Mouse (Mus musculus) adrenal gland, adult (tissue): Measurements from ENCODE around the gene Rars2.

Experiments used
- DNase-seq, 2 experiments: peaks; one replicate each; pipeline ENCODE4 v3.0.0; 2022 to 2023; ENCODE audit warnings: low spot score in 1 of 2; ENCODE audit not compliant: inconsistent age in 2 of 2

Gene Rars2

DNA sequence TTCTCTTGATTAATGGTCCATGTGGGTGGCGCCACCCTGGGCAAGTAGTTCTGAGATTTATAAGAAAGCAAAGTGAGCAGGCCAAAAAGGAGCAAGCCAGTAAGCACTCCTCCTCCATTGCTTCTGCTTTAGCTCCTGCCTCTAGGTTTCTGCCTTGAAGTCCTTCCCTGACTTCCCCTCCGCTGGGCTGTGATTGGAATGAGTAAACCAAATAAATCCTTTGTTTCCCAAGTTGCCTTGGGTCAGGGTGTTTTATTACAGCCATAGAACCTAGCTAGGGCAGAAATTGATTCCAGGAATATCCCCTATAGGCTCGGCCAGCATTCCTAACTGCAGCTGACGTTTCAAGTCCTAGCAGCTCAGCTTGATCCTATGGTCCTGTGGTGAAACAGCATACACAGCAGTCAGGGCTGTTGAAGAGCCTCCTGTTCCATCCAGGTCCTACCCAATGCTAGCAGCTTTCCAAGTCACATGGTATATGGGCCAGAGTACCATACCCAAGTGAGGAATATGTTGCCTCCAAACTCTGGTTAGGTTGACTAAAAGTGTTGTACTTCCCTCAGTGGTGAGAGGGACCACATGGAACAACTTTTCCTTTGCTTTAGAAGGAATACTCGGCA lies 25.1 kb downstream of the Rars2 start:
- no peak for DNase-seq

DNA sequence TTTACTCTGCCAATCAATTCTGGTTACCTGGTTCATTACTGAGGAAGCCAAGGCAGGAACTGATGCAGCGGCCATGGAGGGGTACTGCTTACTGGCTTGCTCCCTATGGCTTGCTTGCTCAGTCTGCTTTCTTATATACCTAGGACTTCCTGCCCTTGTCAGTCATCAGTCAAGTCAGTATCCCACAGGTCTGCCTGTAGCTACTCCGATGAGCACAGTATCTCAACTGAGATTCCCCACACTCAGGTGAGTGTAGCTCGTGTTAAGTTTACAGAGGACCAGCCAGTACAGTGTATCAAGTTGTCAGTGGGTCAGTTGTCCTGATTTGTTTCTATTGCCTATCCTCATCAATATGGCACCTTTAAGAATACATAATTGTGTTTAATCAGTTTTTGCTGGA lies 26.0 kb downstream of the Rars2 start:
- DNase-seq, result no peak

DNA sequence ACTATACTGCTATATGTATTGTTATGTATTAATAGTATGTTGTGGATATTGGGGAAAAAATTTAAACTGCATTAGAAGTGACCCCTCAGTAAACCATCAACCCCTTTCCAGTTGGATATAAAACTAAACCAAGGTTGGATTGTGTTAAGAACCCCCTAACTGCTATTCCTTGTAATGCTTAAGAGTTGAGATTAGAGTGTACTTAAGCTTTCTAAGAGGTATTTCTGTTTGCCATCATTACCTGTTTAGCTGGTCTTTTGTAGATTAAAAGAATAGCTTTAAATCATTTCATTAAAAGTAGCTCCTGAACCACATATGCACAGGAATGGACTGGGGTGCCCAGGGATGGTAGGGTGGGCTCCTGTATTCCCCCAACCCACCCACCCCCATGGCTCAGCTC lies 30.0 kb downstream of the Rars2 start:
- no peak for DNase-seq

DNA sequence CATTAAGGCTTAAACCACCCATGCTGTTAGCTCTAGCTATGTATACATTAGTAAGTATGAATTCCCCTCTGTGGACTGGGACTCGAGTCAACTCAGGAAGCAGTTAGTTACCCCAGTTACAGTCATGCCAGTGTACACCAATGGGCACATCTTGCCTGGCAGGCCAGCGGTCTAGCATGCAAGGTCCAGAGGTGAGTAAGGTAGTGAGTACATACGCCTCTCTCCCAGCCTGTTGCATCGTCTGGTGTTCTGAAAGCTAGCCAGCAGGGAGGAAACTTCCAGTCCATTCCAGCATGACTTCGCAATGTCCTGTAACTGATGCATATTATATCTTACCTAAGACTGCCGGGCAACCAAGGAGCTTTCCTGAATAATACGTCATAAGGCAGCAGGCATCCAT lies 38.4 kb downstream of the Rars2 start:
- DNase-seq, result no peak

DNA sequence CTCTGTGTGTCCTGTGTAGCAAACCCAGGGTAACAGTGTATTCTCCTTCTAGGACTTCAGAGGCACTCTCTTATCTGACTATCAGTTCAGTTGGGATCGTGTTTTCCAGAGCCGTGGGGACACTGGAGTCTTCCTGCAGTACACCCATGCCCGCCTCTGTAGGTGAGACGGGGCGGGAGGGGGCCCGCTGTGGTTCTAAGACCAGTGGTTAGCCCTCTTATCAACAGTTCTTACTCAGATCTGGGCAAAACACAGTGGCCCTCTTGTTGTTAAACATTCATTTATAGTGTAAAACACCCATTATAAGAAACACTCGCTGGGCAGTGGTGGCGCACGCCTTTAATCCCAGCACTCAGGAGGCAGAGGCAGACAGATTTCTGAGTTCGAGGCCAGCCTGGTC lies 41.3 kb downstream of the Rars2 start:
- DNase-seq, result no peak

DNA sequence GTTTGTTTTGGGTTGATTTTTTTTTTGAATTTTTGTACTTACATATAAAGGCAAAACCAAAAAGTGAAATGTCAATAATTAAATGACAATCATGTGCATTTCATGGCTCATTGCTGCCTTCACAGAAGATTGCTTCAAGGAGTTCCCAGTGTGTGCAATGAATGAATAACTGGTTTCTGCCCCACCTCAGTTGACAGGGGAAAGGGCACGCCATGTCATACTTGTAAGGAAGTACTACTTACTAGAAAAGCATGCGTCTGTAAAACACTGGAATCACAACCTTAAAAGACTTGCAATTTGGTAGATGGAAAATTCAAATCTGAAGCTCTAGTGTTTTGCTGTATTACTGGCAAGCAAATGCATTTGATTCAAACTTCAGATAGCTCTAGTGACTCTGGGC lies 44.3 kb downstream of the Rars2 start:
- DNase-seq, result no peak

DNA sequence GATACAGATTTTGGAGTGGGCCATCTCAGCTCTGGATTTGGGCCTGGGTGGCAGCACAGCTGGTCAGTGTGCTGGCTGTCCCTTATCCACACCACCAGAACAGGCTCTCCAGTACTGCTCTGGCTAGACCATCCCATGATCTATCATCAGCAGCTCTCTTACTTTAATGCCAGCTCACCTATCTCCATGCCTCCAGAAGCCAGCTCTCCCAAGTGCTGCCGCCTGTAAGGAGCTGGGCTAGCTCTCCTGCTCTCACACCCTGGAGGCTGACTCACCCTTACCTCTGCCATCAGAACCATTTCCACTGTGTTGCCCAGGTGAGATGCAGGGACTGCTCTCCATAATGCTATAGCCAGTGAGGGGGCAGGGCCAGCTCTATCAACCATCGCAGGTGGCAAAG lies 46.8 kb downstream of the Rars2 start:
- DNase-seq, result no peak

DNA sequence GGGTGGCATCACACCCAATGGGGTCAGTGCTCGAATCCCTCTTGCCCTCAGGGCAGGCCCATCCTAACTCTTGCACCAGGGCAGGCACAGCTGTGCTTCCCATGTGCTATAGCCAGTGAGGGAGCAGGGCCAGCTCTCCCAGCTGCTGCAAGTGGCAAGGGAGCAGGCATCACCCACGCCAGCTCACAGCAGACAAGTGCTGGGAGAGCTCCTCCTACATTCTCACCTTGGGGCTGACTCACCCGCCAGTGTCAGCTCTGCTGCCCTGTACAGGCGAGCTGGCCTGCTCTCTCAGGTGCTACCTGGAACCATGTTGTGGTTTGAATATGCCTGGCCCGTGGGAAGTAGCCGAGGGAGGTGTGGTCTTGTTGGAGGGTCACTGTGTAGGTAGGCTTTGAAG lies 47.2 kb downstream of the Rars2 start:
- no peak for DNase-seq

DNA sequence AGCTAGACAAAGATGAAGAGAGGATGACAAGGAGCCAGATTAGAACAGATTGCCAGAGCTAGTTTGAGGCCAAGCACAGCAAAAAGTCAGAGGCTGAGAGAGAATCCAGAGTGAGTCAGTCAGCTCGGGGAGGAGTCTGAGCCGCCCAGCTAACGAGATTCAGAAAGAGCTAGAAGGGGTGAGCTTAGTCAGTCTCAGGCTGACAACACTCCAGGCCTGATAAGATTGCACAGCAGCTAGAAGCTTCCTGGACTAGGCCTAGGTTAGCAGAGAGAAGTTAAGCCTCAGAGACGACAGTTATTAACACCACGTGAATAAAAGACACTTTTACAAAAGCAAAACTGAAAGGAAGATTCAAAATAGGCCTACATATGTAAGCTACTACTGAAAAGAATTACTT lies 53.2 kb downstream of the Rars2 start:
- no peak for DNase-seq

DNA sequence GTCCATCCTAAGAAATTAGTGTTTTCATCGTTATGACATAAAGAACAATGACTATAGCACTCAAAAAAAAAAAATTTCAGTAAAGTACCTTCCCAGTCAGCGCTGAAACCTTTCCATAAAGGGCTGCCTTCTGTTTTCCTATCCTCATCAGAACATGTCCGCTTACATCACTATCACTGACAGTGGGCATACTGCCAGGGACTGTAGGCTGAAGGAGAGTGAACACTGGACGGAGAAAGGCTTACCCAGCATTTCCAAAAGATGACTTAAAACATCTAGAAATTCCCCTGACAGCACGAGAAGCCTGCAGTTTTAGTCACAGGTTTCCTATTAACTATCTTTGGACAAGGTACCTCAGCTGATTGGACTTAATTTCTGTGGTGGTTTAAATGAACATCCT lies 59.0 kb downstream of the Rars2 start:
- no peak for DNase-seq

DNA sequence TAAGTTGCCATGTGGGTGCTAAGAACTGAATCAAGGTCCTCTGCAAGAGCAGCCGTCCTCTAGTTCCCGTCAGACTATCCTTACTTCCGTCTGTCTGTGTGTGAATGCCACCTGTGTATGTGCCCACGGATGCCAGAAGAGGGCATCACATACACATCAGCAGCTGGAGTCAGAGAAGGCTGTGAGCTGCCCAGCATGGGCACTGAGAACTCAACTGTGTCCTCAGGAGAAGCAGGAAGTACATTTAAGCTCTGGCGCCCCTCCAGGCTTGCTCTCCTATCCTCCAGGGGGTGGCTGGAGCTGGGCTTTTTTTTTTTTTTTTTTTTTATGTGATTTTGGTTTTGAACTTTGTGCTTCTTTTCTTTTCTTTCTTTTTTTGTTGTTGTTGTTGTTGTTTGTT lies 65.8 kb downstream of the Rars2 start:
- no peak for DNase-seq

DNA sequence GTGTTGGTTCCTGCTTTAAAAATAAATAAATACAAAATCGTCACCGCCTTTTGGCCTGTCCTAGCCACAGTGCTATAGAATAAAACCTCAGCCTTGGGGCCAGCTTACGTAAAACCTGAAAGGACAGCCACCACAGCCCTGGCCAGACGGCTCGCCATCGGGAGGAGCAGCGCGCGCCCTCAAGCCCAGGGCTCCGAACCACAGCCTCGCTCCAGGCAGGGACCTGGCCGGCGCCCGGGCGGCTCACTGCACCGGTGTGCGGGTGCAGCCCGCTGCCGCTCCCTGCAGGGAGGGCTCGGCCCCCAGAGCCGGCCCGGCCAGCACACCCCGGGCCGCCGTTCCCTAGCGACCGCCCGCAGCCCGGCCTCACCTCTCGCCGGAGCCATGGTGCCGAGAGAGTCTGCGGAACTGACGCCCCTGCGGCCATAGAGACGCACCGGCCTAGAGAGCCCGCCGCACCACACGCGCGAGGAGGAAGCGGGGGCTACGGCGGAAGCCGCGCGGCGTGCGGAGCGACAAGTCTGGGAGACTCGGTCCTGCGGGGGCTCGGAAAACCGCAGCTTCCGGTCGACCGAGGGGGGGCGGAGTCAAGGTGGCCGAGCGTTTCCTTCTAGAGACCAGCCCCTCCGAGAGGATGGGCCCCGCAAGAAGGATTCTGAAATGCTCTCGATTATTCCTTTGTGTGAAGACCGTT lies 72.3 kb downstream of the Rars2 start, which contains the start of gene Slc35a1:
Gene Slc35a1, minus strand, starts transcription at position 565 of the 694 bp plus-strand sequence.
- peak; percentile 95 to 98 for DNase-seq

DNA sequence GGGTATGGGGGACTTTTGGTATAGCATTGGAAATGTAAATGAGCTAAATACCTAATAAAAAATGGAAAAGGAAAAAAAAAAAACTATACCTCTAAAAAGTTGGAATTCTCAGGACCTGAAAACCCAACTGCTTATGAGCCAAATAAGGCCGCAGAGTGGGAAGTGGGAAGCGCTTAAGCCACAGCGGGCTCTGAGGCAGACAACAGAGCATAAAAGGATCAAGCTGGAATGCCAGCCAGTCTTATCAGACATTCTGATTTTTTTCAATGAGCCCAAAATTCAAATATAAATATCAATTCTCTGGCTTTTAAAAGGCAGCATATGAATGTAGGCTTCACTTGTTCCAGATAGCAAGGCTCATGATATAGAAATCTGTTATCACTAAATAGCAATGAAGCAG lies 73.3 kb downstream of the Rars2 start:
- DNase-seq, result no peak

DNA sequence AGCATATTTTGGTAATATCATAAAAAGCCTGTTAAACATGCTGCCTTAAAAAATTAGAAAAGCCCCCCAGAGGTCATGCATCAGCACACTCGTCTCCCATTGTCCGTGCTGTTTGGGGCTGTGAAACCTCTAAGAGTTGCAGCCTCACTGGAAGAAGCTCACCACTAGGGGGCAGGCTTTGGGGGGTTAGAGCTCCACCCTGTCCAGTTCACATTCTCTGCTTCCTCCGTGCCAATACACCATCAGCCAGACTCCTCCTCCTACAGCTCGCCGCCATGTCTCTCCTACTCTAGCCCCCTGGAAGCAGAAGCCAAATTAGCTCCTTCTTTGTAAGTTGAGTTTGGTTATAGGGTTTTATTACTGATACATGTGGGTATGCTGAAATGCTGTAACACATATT lies 86.8 kb downstream of the Rars2 start:
- peak; percentile 70 to 91 for DNase-seq

DNA sequence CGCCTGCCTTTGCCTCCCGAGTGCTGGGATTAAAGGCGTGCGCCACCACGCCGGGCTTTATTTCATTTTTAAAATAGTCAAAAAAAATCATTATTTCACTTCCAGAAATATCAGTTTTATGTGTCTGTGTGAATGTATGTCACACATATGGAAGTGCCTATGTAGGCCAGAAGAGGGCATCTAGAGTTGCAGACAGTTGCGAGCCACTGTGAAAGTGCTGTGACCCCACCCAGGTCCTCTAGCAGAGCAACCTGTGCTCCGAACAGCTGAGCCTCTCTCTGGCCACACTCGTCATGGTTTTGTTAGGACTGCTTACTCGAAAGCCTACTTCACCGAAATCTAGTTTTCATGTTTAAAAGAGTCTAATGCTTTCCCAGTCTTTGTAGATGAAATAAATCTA lies 87.5 kb downstream of the Rars2 start:
- no peak for DNase-seq

DNA sequence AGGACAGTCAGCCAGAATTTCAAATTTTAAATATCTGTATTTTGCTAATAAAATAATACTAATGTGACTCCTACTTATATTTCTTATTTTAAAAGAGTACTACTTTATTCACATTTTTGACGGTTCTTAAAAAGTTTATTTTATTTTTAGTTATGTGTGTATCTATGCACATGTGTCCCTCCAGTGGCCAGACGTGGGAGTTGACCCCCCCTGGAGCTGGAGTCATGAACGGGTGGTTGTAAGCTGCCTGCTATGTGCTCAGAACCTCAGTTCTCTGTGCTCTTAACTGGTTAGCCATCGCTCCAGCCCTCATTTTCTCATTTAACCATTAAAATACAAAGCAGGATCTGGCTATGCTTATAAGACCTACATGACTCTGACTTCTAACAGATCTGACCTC lies 88.3 kb downstream of the Rars2 start:
- no peak for DNase-seq

DNA sequence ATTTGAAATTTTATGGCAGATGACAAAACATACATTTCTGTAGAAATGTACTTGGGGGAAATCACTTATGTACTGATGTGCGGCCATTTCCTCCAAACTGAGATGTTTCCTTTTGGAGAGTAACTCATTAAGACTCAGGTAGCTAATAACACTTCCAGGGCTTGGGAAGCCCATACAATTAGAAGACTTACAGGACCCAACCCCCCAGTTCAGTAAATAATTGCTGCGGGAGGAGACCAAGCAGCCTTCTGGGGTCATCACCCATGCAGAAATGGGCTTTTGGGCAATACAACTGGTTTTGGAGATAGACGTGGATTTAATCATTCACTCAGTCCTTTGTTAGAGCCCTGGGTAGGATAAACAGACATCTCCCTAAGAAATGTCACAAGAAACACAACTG lies 92.5 kb downstream of the Rars2 start:
- no peak for DNase-seq

DNA sequence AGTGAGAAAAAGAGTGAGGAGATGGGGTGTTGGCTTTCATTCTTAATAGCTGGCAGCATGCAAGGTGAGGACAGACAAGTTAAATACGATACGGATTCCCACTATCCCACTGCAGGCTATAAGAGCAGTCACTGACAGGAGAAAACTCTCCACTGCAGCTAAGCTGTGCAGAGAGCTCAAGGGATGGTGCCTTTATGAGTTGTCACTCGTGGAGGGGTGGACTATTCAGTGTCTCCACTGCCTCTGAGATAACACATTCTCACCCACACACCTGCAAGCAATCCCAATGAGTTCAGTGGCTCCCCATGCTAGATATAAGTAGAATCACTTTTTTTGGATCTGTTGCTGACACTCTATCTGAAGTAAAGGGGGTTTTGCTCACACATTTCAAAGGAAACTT lies 93.4 kb downstream of the Rars2 start:
- no peak for DNase-seq
